8 mouse cellular contexts compared by ENCODE assay signal in genomic region chr1:128803433-128804060, GRCm38 (mm10).
A peak's percentile ranks its signal among the peaks of the same experiment; 100 is the strongest.
DNase-seq lines count a peak whose midpoint lies in the region; ATAC-seq lines count a peak whose summit lies in the region.

No protein-coding gene starts in this region.

- H3K27ac ChIP-seq in heart, embryonic 12.5 days (ENCODE audit: poor library complexity, severe bottlenecking) = no peak overlapping the region
- H3K27ac ChIP-seq in heart, embryonic 11.5 days (ENCODE audit: low read depth, low read length) = no peak overlapping the region
- no peak overlapping the region for H3K27ac ChIP-seq in embryonic facial prominence, embryonic 11.5 days (replicated peaks; ENCODE audit: low read depth, low read length)

- H3K27me3 ChIP-seq in heart, embryonic 12.5 days (replicated peaks) = peaks cover 14% of the 10 kb centered on the region; the same call in 1 of the 2 replicates
- H3K27me3 ChIP-seq in heart, embryonic 11.5 days (ENCODE audit: control insufficient read depth, insufficient read depth, low read length) = no peaks in the 10 kb centered on the region; the same call in 1 of the 2 replicates
- H3K27me3 ChIP-seq in embryonic facial prominence, embryonic 11.5 days (ENCODE audit: control insufficient read depth, insufficient read depth, low read length) = no peaks in the 10 kb centered on the region

- no peak overlapping the region for H3K4me2 ChIP-seq in heart, embryonic 12.5 days
- H3K4me2 ChIP-seq in heart, embryonic 11.5 days = no peak overlapping the region
- H3K4me2 ChIP-seq in embryonic facial prominence, embryonic 11.5 days (ENCODE audit: low read depth, low read length) = no peak overlapping the region

- intact Hi-C loops in heart, postnatal 25 days (cut with DNase I) = no loop called here

- no peak overlapping the region; the same call in 1 of the 2 replicates for H3K9ac ChIP-seq in heart, embryonic 12.5 days
- H3K9ac ChIP-seq in heart, embryonic 11.5 days (ENCODE audit: low read depth, low read length) = no peak overlapping the region
- no peak overlapping the region for H3K9ac ChIP-seq in embryonic facial prominence, embryonic 11.5 days (replicated peaks; ENCODE audit: low read length)

- H3K9me3 ChIP-seq in heart, embryonic 12.5 days (replicated peaks) = no peaks in the 10 kb centered on the region
- no peaks in the 10 kb centered on the region for H3K9me3 ChIP-seq in heart, embryonic 11.5 days (replicated peaks; ENCODE audit: control insufficient read depth, low read length)
- H3K9me3 ChIP-seq in embryonic facial prominence, embryonic 11.5 days (replicated peaks; ENCODE audit: control insufficient read depth, low read length) = no peaks in the 10 kb centered on the region

- H3K36me3 ChIP-seq in heart, embryonic 12.5 days = no peaks in the 10 kb centered on the region
- no peaks in the 10 kb centered on the region for H3K36me3 ChIP-seq in heart, embryonic 11.5 days (ENCODE audit: control insufficient read depth, insufficient read depth, low read length)
- no peaks in the 10 kb centered on the region for H3K36me3 ChIP-seq in embryonic facial prominence, embryonic 11.5 days (replicated peaks; ENCODE audit: control insufficient read depth, insufficient read depth, low read depth, low read length)

- no peak for DNase-seq in embryonic facial prominence, embryonic 11.5 days (ENCODE audit: low spot score)
- peak; percentile 51 for DNase-seq in heart, postnatal 25 days (ENCODE audit: low spot score)
- DNase-seq in lung, postnatal 14 days = peak; percentile 32
- DNase-seq in frontal cortex, adult 2 months (ENCODE audit: extremely low spot score in 1 of 2, low spot score in 1 of 2) = no peak
- no peak for DNase-seq in left cerebral cortex, adult 11 months (ENCODE audit: low spot score)

- WGBS in heart, embryonic 12.5 days = 16% methylated on average over 9 of the region's 9 CpGs
- WGBS in heart, embryonic 11.5 days (ENCODE audit: insufficient replicate concordance) = 14% methylated on average over 9 of the region's 9 CpGs
- WGBS in embryonic facial prominence, embryonic 11.5 days = 38% methylated on average over 9 of the region's 9 CpGs

- H3K4me3 ChIP-seq in heart, embryonic 12.5 days = no peak overlapping the region
- H3K4me3 ChIP-seq in heart, embryonic 11.5 days (ENCODE audit: low read depth, low read length) = no peak overlapping the region
- no peak overlapping the region for H3K4me3 ChIP-seq in embryonic facial prominence, embryonic 11.5 days (ENCODE audit: low read depth, low read length)

- ATAC-seq in heart, embryonic 12.5 days (ENCODE audit: insufficient number of reproducible peaks, low FRiP score) = peak; percentile 66
- no peak for ATAC-seq in heart, embryonic 11.5 days (replicated peaks; ENCODE audit: insufficient number of reproducible peaks, low FRiP score, low TSS enrichment)
- peak; percentile 22 for ATAC-seq in embryonic facial prominence, embryonic 11.5 days (replicated peaks; ENCODE audit: insufficient number of reproducible peaks, low FRiP score, low TSS enrichment, low read depth)
- no peak for ATAC-seq in erythroblast, adult 5-6 weeks (replicated peaks; ENCODE audit: low FRiP score, poor library complexity, severe bottlenecking)

- H3K4me1 ChIP-seq in heart, embryonic 12.5 days (replicated peaks) = peaks cover 6% of the 10 kb centered on the region; the same call in 1 of the 2 replicates
- H3K4me1 ChIP-seq in heart, embryonic 11.5 days (ENCODE audit: control insufficient read depth, insufficient read depth, low read length) = no peaks in the 10 kb centered on the region
- H3K4me1 ChIP-seq in embryonic facial prominence, embryonic 11.5 days (ENCODE audit: control insufficient read depth, insufficient read depth, low read length) = peaks cover 3% of the 10 kb centered on the region; the same call in 1 of the 2 replicates

Comparison
In these comparisons a context has a peak if more than half of its experiments do, and no peak if none do; other contexts are left out.
1. ATAC-seq: peak in heart, embryonic 12.5 days (single experiment) and embryonic facial prominence, embryonic 11.5 days (single experiment); none in heart, embryonic 11.5 days (single experiment) and erythroblast, adult 5-6 weeks (single experiment).
2. DNase-seq: peak in heart, postnatal 25 days (single experiment) and lung, postnatal 14 days (single experiment); none in embryonic facial prominence, embryonic 11.5 days (single experiment), frontal cortex, adult 2 months (0 of 2) and left cerebral cortex, adult 11 months (single experiment).